8 mouse cellular contexts compared by ENCODE assay signal in the genomic region with DNA sequence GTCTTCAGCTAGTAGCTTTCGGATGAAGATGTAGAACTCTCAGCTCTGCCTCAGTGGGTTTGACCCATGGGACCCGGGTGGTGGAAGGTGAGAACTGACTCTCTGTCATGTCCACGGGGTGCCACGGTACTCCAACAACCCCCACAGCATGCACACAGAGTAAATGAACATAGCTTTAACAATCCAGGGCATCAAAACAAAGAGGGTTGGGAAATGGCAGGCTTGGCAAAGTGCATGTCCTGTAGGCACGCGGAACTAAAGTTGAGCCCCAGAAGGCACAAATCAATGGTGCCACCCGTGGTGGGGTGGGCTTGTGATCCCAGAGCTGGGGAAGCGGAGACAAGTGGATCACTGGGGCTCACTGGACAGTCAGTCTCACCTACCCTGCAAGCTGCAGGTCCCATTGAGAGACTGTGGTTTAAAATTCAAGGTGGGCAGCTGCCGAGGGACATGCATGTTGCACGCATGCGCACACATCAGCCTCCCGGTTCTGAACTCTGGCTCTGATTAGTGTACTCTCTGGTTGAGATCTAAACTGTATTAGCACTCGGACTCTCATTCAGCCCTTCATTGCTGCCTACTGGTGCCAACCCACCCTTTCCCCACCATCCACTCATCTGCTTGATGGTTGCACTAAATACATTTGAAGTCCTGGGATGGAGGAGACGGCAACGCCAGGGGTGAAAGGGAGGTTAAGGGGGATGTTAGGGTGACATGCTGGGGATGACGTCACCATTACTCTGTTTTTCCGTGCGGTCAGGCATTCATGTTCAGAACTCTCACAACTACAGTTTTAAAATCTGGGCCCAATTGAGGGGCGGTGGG. TPM values are rescaled to one million over a fixed set of nuclear protein-coding genes. Genes with fewer than 3 reads are reported as not detected.
DNase-seq lines count a peak whose midpoint lies in the region; ATAC-seq lines count a peak whose summit lies in the region.

No protein-coding gene starts in this region.

- intact Hi-C loops in heart, postnatal 25 days (cut with DNase I): no loop called here
- intact Hi-C loops in left cerebral cortex, postnatal 4 days (cut with DNase I): no loop called here

- H3K9me3 ChIP-seq in heart, embryonic 11.5 days (replicated peaks; ENCODE audit: control insufficient read depth, low read length): no peaks in the 10 kb centered on the region
- H3K9me3 ChIP-seq in heart, embryonic 16.5 days (replicated peaks; ENCODE audit: control insufficient read depth, low read length): no peaks in the 10 kb centered on the region

- no peaks in the 10 kb centered on the region for H3K36me3 ChIP-seq in heart, embryonic 11.5 days (ENCODE audit: control insufficient read depth, insufficient read depth, low read length)
- H3K36me3 ChIP-seq in heart, embryonic 16.5 days (ENCODE audit: control insufficient read depth, insufficient read depth): no peaks in the 10 kb centered on the region

- peaks cover 25% of the 10 kb centered on the region for H3K4me1 ChIP-seq in heart, embryonic 11.5 days (ENCODE audit: control insufficient read depth, insufficient read depth, low read length)
- H3K4me1 ChIP-seq in heart, embryonic 16.5 days (ENCODE audit: control insufficient read depth, insufficient read depth, low read length): peaks cover 43% of the 10 kb centered on the region

- H3K4me2 ChIP-seq in heart, embryonic 11.5 days: peak overlapping the region; percentile 77
- peak overlapping the region; percentile 65 for H3K4me2 ChIP-seq in heart, embryonic 16.5 days (ENCODE audit: low read depth, low read length)

- DNase-seq in heart, postnatal 25 days (ENCODE audit: low spot score): no peak
- DNase-seq in MEL-GATA-1-ER (ENCODE audit: extremely low read depth, low read depth): peak; percentile 49
- DNase-seq in lung, postnatal 10 days: peak; percentile 33
- DNase-seq in embryo, embryonic 11 days: no peak
- DNase-seq in embryo, embryonic 10 days (ENCODE audit: low spot score): no peak
- no peak for DNase-seq in left cerebral cortex, postnatal 4 days

- no peak for ATAC-seq in heart, embryonic 11.5 days (replicated peaks; ENCODE audit: insufficient number of reproducible peaks, low FRiP score, low TSS enrichment)
- no peak for ATAC-seq in heart, embryonic 16.5 days (replicated peaks; ENCODE audit: extremely low read depth, insufficient read depth, low FRiP score)

- peak overlapping the region; percentile 50 for H3K9ac ChIP-seq in heart, embryonic 11.5 days (ENCODE audit: low read depth, low read length)
- peak overlapping the region; percentile 62 for H3K9ac ChIP-seq in heart, embryonic 16.5 days (ENCODE audit: low read length)

- peak overlapping the region; percentile 64 for H3K27ac ChIP-seq in heart, embryonic 11.5 days (ENCODE audit: low read depth, low read length)
- H3K27ac ChIP-seq in heart, embryonic 16.5 days (ENCODE audit: low read length): peak overlapping the region; percentile 79

- peak overlapping the region; percentile 41 for H3K4me3 ChIP-seq in heart, embryonic 11.5 days (ENCODE audit: low read depth, low read length)
- H3K4me3 ChIP-seq in heart, embryonic 16.5 days (ENCODE audit: low read length): peak overlapping the region; percentile 52

- WGBS in heart, embryonic 11.5 days (ENCODE audit: insufficient replicate concordance): 55% methylated on average over 19 of the region's 19 CpGs
- 49% methylated on average over 19 of the region's 19 CpGs for WGBS in heart, embryonic 16.5 days

- no peaks in the 10 kb centered on the region for H3K27me3 ChIP-seq in heart, embryonic 11.5 days (ENCODE audit: control insufficient read depth, insufficient read depth, low read length)
- H3K27me3 ChIP-seq in heart, embryonic 16.5 days (ENCODE audit: control insufficient read depth, insufficient read depth, low read length): no peaks in the 10 kb centered on the region

RNA-seq across cellular contexts. Expression of a gene that starts 1.0 kb away (rescaled TPM):
- 39.7 and 40.1 TPM in 2 replicates for polyA plus RNA-seq in heart, embryonic 11.5 days (2014; fragmentation: Nextera tagmentation; extraction: Ambion mirVana)
- 10 to 100 TPM; 15.0 to 26.5 TPM for total RNA-seq in heart, postnatal 25 days (2021)
- 31.2 and 33.1 TPM in 2 replicates for polyA plus RNA-seq in heart, embryonic 16.5 days (2015; fragmentation: Nextera tagmentation; extraction: Ambion mirVana)
- 10 to 100 TPM; 30.2 to 30.7 TPM for total RNA-seq in left cerebral cortex, postnatal 4 days (2021)

RNA-seq across cellular contexts. Expression of a gene that starts 3.8 kb away (rescaled TPM):
- 0.17 TPM in 1 of 2 replicates, not detected in the other for polyA plus RNA-seq in heart, embryonic 11.5 days (2014; fragmentation: Nextera tagmentation; extraction: Ambion mirVana)
- not detected for total RNA-seq in heart, postnatal 25 days (2021)
- polyA plus RNA-seq in heart, embryonic 16.5 days (2015; fragmentation: Nextera tagmentation; extraction: Ambion mirVana): not detected in 2 replicates
- under 1 TPM in 1 of 2 experiments, not detected in 1; 0.48 TPM for total RNA-seq in left cerebral cortex, postnatal 4 days (2021)

RNA-seq across cellular contexts. Expression of a gene that starts 41.0 kb away (rescaled TPM):
- 17.0 and 18.4 TPM in 2 replicates for polyA plus RNA-seq in heart, embryonic 11.5 days (2014; fragmentation: Nextera tagmentation; extraction: Ambion mirVana)
- total RNA-seq in heart, postnatal 25 days (2021): 1 to 10 TPM; 3.2 to 4.9 TPM
- 14.4 TPM in 2 replicates for polyA plus RNA-seq in heart, embryonic 16.5 days (2015; fragmentation: Nextera tagmentation; extraction: Ambion mirVana)
- 100 to 1,000 TPM; 150 to 153 TPM for total RNA-seq in left cerebral cortex, postnatal 4 days (2021)

Comparison
In these comparisons a context has a peak if more than half of its experiments do, and no peak if none do; other contexts are left out.
1. DNase-seq: peak in MEL-GATA-1-ER (single experiment) and lung, postnatal 10 days (single experiment); none in heart, postnatal 25 days (single experiment), embryo, embryonic 11 days (single experiment), embryo, embryonic 10 days (single experiment) and left cerebral cortex, postnatal 4 days (single experiment).
2. RNA of a gene that starts 41.0 kb away (total RNA-seq): 150 to 153 TPM in left cerebral cortex, postnatal 4 days; 3.2 to 4.9 TPM in heart, postnatal 25 days; every median in the first group is over 10 times any median in the second.